Mouse (Mus musculus) frontal cortex, adult 2 months (tissue): ENCODE measurements around the gene Capza2. TPM values are rescaled to one million over a fixed set of nuclear protein-coding genes. Genes with fewer than 3 reads are reported as not detected.

ENCODE experiments used
- DNase-seq, 2 experiments: peaks; one replicate each; pipeline ENCODE4 v3.0.0; 2022; ENCODE audit warnings: low spot score in 1 of 2; ENCODE audit errors: extremely low spot score in 1 of 2
- polyA plus RNA-seq: library from polyadenylated mRNA; depleted of rRNA; stranded (reverse); fragments of >200 nt; gene quantifications from 2 replicates; pipeline ENCODE4 v1.2.3, GENCODE M21; 2012; rRNA removed

Gene Capza2
- polyA plus RNA-seq = 151 and 174 TPM in 2 replicates

DNA sequence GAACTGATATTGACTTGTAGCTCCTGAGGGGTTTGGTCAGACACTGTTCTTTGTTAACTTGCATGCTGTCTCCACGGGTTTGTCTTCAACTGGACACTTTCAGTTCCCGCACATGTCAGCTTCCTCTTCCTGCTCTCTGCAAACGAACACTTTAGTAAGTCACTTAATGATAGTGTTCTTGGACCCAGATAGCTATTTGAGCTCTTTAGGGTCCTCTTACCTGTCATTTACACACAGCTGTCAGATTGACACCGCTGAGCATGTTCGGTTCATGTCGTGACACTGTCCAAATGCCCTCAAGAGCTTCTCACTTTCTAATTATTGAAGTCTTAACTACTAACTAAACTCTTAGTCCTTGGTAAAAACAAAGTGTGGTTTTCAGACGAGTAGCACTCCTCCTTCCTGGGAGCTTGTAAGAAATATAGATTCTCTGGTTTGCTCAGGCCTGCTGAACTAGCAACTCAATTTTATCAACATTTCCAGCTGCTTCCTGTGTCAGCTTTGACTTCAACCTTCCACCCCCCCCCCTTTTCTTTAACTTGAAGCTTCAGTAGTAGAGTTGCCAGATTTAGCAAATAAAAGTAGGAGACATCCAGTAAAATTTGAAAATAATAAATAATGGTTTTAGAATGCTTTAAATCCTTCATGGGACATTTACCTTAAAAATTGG, at the start of gene Capza2:
Gene Capza2 (plus strand): TSS at position 620 of the 670 bp plus-strand sequence.
- DNase-seq = no peak

- DNase-seq = peak; percentile 61 to 91
These were observed 46.7 kb upstream of the Capza2 start for GRCm38 (mm10) chr6:17589049-17589952.

- no peak for DNase-seq
These were observed 45.9 kb upstream of the Capza2 start for GRCm38 (mm10) chr6:17589953-17590627.

DNA sequence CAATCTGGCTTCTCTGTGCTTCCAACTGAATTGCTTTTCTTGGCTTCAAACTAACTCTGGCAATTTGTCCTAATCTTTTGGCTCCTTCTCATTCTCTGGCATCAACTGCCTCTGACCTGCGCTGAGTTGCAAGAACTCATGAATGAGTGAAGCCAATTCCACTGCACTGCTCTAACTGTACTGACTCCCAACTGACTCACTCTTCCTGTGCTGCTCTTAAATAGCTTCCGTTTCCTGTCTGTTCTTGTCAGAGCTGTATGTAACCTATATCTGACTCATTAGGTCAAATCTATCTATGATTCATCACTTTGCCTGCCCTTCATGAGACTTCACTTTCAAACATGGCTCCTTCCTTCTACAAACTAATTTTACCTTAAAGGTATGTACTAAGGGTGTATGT, 42.1 kb upstream of the Capza2 start:
- no peak for DNase-seq

DNA sequence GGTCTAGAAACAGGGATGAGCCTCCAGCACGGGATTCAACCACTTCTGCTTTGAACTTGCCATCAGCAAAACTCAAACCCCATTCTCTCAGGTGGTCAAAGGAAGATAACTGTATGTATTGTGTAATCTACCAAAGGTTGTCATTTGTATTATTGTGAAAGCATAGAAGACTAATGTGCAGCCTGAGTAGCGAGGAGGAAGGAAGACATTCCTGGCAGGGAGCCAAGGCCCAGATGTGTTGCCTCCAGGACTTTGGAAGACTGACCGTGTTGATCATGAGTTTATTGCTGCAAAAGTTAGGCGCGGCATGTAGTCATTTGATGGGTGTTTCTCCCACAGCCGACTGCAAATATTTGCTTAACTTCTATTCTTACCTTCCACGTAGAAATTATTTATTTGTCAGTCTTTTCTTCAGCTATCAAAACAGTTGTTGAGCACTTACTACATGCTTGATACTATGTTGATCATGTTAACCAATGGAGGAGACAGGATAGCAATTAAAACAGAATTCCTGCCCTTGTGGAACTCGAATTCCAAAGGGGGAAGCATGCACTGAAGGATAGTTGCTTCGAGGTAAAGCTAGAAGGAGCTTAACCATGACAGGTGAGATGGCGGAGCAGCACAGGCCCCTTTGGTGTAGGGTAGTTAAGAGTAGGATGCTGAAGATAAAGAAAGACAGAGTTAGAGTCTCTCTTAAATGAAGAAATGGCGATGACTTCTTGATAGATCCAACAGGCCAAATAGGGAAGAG, 40.1 kb upstream of the Capza2 start:
- no peak for DNase-seq

DNA sequence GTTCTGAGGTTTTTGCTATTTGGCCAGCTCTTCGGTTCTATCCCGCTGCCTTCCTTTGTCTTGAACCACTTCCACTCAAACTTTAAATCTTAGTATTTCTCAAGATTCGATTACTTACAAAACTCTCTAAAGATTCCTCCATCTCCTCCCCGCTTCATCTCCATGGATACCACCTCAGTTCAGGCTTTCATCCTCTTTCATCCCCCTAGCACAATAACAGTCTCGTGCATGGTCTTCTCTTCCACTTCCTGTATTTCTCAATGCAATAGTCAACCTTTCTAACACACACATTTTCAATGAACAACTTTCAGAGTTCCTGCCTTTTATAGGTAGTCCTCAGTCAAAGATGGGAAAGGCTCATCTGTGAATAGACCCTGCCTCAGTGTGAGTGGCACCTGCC, 36.7 kb upstream of the Capza2 start:
- no peak for DNase-seq

DNA sequence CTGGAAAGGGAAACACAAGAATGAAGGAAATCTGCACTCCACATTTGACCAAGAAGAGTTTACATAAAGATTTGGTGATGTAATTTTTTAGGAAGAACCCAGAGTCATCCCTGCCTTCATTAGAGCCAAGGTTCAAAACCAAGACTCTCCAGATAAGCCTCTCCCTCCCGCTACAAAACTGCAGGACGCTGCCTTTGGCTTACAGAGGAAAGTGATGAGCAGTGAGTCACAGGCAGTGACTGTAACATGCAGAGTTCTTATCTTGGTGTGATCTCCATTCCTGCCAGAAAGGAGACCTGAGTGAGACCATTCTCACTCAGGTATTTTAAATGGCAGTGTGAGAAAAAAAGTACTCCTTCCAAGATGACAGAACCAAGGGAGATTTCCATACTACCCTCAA, 34.5 kb upstream of the Capza2 start:
- no peak for DNase-seq

- no peak for DNase-seq
These were observed 29.1 kb upstream of the Capza2 start for GRCm38 (mm10) chr6:17606915-17607314.

DNA sequence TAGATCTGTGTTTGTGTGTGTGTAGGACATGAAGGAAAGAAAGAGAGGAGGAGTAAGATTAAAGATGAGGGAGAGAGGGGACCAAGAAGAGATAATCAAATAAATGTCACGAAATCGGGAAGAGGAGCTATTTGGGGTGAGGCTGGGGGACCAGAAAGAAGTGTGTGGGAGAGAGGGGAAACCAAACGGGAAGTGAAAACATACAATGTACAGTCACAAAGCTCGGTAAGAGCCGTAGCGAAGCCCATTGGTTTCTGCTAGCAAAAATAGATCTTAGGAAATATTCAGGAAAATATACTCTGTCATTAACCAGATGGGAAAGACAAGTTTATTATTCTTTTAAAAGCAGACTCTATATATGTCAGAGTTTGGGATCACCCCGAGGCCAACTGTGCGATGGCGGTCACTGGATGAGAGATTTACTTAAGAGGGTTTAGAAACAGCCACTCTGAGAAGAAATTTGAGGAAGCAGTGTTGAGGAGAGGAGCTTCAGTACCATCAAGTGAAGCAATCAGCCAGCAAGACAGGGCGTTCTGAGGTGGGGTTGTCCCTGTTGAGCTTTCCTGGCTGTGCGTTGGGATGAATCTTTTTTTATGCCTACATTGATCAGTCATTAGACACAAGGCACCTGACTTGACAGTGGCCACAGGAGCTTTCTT, 24.6 kb upstream of the Capza2 start:
- DNase-seq = no peak

DNA sequence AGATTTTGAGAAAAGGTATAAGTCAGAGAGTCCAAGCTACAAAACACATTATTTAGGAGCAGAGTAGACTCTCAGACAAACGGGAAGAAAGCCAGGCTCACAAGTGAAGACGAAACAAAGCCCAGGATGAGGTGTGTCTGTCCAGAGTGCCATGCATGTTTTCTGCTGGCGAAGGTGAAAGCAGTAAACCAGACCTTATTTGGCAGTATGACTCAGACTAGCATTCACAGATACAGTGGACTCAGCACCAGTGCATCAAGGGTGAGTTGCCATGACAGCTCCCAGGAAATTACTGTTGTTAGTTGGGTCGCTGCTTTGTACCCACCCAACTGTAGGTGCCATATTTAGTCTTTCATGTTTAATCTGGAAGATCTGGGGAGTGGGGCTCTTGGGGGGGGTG, 23.4 kb upstream of the Capza2 start:
- no peak for DNase-seq

- no peak for DNase-seq
These were observed 15.2 kb upstream of the Capza2 start for GRCm38 (mm10) chr6:17620823-17621222.

DNA sequence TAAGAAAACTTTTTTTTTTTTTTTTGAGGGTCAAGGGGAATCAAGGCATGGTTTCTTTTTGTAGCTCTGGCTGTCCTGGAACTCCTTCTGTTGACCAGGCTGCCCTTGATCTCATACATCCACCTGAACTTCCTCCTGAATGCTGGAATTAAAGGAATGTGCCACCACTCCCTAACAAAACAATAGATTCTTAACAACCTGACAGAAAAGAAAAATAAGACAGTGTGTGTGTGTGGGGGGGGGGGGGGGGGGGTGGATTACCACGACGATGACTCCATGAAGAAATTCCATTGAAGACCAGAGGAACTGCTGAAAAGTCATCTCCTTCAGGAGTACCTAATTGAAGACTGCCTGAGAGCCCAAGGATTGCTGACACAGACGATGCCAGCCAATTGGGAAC, 14.6 kb upstream of the Capza2 start:
- no peak for DNase-seq

DNA sequence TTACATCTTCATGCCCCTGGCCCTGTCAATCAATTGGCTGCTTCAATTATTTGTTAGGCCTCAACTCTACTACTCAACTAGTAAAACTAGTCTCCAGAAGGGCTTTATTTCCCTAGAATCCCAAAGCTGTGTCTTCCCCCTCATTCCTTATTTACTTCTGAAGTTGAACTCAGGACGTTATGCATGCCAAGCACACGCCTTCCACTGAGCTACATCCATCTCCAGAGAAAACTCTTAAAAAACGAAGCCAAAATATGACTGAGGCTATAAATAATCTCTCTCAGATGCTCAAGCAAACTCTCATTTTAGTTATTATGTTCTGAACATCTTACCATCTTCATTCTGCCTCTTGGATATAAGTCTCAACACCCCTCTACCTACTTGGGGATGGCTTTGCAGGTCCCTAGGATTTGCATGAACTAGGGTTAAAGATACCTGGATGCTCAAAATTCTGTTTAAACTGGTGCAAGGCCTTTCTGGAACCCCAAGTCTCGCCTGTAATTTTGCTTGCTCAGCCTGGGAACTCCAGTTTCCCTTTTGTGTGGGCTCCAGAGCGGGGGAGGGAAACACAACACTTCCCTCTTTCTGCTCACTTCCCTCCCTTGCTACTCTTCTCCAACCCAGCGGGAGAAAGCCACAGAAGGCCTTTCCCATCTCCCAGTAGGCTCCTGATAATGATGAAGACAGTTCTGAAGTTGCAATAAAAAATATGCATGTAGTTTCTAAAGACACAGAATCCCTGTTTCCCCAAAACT, 7.2 kb upstream of the Capza2 start:
- peak in 1 of 2 experiments; percentile 55 for DNase-seq

DNA sequence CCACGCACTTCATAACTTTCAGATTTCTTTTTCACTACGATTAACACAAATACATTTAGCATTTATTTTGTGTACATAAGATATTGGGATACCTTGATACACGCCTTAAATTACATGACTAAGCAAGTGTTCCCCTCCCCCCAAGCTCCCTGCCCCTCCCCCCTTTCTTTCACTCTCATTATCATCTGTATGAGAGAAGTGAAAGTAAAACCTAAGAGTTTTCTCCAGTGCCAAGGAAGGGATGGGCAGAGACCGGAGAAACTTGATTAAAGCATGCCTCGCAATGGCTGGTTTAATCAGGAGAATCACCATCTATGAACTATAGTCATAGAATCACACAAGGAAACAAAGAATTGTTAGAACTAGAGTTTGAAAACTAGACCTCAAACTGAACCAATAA, 6.3 kb upstream of the Capza2 start:
- DNase-seq = no peak

GRCm38 (mm10) chr6:17631611-17632010, 4.4 kb upstream of the Capza2 start:
- DNase-seq = no peak

- no peak for DNase-seq
These were observed 2.2 kb upstream of the Capza2 start for GRCm38 (mm10) chr6:17633819-17634218.

- no peak for DNase-seq
These were observed 1.0 kb upstream of the Capza2 start for GRCm38 (mm10) chr6:17634992-17635391.

DNA sequence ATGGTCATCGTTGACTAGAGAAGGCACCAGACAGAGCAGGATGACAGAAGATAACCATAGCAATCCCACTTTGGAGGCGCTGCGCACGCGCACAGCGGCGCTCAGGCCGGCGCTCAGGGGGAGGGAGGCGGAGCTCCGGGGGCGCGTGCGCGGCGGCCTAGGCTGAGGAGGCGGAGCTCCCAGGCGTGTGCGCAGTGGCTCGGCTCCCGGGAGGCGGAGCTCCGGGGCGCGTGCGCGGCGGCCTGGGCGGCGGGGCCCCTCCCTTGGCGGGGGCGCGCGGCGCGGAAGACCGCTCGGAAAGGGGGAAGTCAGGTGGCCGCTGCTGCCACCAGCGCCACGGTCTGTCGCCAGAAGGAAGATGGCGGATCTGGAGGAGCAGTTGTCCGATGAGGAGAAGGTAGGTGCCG, 733 bp downstream of the Capza2 start:
- peak; percentile 85 to 94 for DNase-seq
